Comparison of ENCODE assay signal across 9 mouse cellular contexts in genomic region chr15:25680269-25680818, GRCm38 (mm10). TPM values are rescaled to one million over a fixed set of nuclear protein-coding genes. Genes with fewer than 3 reads are reported as not detected.
DNase-seq lines count a peak whose midpoint lies in the region; ATAC-seq and TF ChIP-seq lines count a peak whose summit lies in the region.
"Had no signal": no experiment of that assay in that cellular context is flagged by ENCODE, and none has a peak within 500 bp of the region (broad histone marks: within the 10 kb centered on the region; RNA-seq: fewer than 3 reads in every experiment).

No protein-coding gene starts in this region.

- no peaks in the 10 kb centered on the region for H3K36me3 ChIP-seq in forebrain, embryonic 12.5 days (replicated peaks)
- H3K36me3 ChIP-seq in forebrain, embryonic 13.5 days (ENCODE audit: poor library complexity, severe bottlenecking) = no peaks in the 10 kb centered on the region
- H3K36me3 ChIP-seq in neural tube, embryonic 11.5 days (ENCODE audit: control insufficient read depth, insufficient read depth, low read length) = no peaks in the 10 kb centered on the region
- no peaks in the 10 kb centered on the region for H3K36me3 ChIP-seq in neural tube, embryonic 15.5 days
- no peaks in the 10 kb centered on the region for H3K36me3 ChIP-seq in limb, embryonic 14.5 days (ENCODE audit: control insufficient read depth, insufficient read depth, low read length)
- H3K36me3 ChIP-seq in stomach, embryonic 14.5 days (ENCODE audit: control insufficient read depth, insufficient read depth, low read length) = no peaks in the 10 kb centered on the region

- 75% methylated on average over 10 of the region's 10 CpGs for whole genome bisulfite sequencing in forebrain, embryonic 12.5 days
- 68% methylated on average over 10 of the region's 10 CpGs for WGBS in forebrain, embryonic 13.5 days
- WGBS in neural tube, embryonic 11.5 days = 43% methylated on average over 10 of the region's 10 CpGs
- 46% methylated on average over 10 of the region's 10 CpGs for WGBS in neural tube, embryonic 15.5 days
- WGBS in limb, embryonic 14.5 days = 59% methylated on average over 10 of the region's 10 CpGs
- WGBS in stomach, embryonic 14.5 days = 29% methylated on average over 10 of the region's 10 CpGs

- peak; percentile 60; the same call in 1 of the 2 replicates for ATAC-seq in forebrain, embryonic 12.5 days (ENCODE audit: low FRiP score)
- ATAC-seq in forebrain, embryonic 13.5 days = no peak; the same call in 1 of the 2 replicates
- ATAC-seq in neural tube, embryonic 11.5 days (ENCODE audit: insufficient read depth, low FRiP score, low TSS enrichment) = 0 out of 2 replicates have a peak, but pooled peaks have one; percentile 20
- no peak for ATAC-seq in neural tube, embryonic 15.5 days (ENCODE audit: low FRiP score)
- ATAC-seq in limb, embryonic 14.5 days (ENCODE audit: low FRiP score, low read depth) = no peak
- ATAC-seq in stomach, embryonic 14.5 days (ENCODE audit: insufficient number of reproducible peaks, insufficient read depth, low FRiP score, low read depth) = peak; percentile 34; the same call in 1 of the 2 replicates

- DNase-seq in neural tube, embryonic 11.5 days (ENCODE audit: low spot score) = no peak
- DNase-seq in limb, embryonic 14.5 days (ENCODE audit: low spot score) = peak; percentile 45
- DNase-seq in cerebellum, adult 11 months = no peak
- no peak for DNase-seq in B cell, adult 2 months
- DNase-seq: kidney, postnatal 4 days had no signal

- no peak overlapping the region for H3K4me3 ChIP-seq in forebrain, embryonic 12.5 days (replicated peaks)
- H3K4me3 ChIP-seq in forebrain, embryonic 13.5 days = no peak overlapping the region
- H3K4me3 ChIP-seq in neural tube, embryonic 11.5 days (ENCODE audit: low read depth, low read length) = no peak overlapping the region
- no peak overlapping the region for H3K4me3 ChIP-seq in neural tube, embryonic 15.5 days (replicated peaks)
- no peak overlapping the region for H3K4me3 ChIP-seq in limb, embryonic 14.5 days (replicated peaks; ENCODE audit: low read length)
- no peak overlapping the region for H3K4me3 ChIP-seq in stomach, embryonic 14.5 days (ENCODE audit: low read depth, low read length)

- peaks cover 40% of the 10 kb centered on the region for H3K4me1 ChIP-seq in forebrain, embryonic 12.5 days
- peaks cover 37% of the 10 kb centered on the region for H3K4me1 ChIP-seq in forebrain, embryonic 13.5 days
- H3K4me1 ChIP-seq in neural tube, embryonic 11.5 days (ENCODE audit: control insufficient read depth, insufficient read depth, low read length) = peaks cover 10% of the 10 kb centered on the region; the same call in 1 of the 2 replicates
- peaks cover 28% of the 10 kb centered on the region for H3K4me1 ChIP-seq in neural tube, embryonic 15.5 days
- peaks cover 45% of the 10 kb centered on the region for H3K4me1 ChIP-seq in limb, embryonic 14.5 days (ENCODE audit: control insufficient read depth, insufficient read depth, low read length)
- peaks cover 51% of the 10 kb centered on the region for H3K4me1 ChIP-seq in stomach, embryonic 14.5 days (ENCODE audit: control insufficient read depth, insufficient read depth, low read length)

- H3K9me3 ChIP-seq in forebrain, embryonic 12.5 days = no peaks in the 10 kb centered on the region
- H3K9me3 ChIP-seq in forebrain, embryonic 13.5 days (replicated peaks) = no peaks in the 10 kb centered on the region
- no peaks in the 10 kb centered on the region for H3K9me3 ChIP-seq in neural tube, embryonic 11.5 days (ENCODE audit: control insufficient read depth, low read length)
- H3K9me3 ChIP-seq in neural tube, embryonic 15.5 days (replicated peaks) = no peaks in the 10 kb centered on the region
- H3K9me3 ChIP-seq in limb, embryonic 14.5 days (ENCODE audit: control insufficient read depth, low read length) = no peaks in the 10 kb centered on the region
- H3K9me3 ChIP-seq in stomach, embryonic 14.5 days (ENCODE audit: control insufficient read depth, low read depth, low read length) = no peaks in the 10 kb centered on the region

- H3K27me3 ChIP-seq in forebrain, embryonic 12.5 days = peaks cover 11% of the 10 kb centered on the region
- peaks cover 10% of the 10 kb centered on the region for H3K27me3 ChIP-seq in forebrain, embryonic 13.5 days
- no peaks in the 10 kb centered on the region for H3K27me3 ChIP-seq in neural tube, embryonic 11.5 days (ENCODE audit: control insufficient read depth, insufficient read depth, low read length)
- no peaks in the 10 kb centered on the region for H3K27me3 ChIP-seq in neural tube, embryonic 15.5 days (replicated peaks)
- H3K27me3 ChIP-seq in limb, embryonic 14.5 days (ENCODE audit: control insufficient read depth, insufficient read depth, low read length) = no peaks in the 10 kb centered on the region
- H3K27me3 ChIP-seq in stomach, embryonic 14.5 days (ENCODE audit: control insufficient read depth, insufficient read depth, low read length) = no peaks in the 10 kb centered on the region

- no peak overlapping the region for H3K9ac ChIP-seq in forebrain, embryonic 12.5 days
- H3K9ac ChIP-seq in forebrain, embryonic 13.5 days = no peak overlapping the region
- no peak overlapping the region for H3K9ac ChIP-seq in neural tube, embryonic 11.5 days (ENCODE audit: low read length)
- no peak overlapping the region for H3K9ac ChIP-seq in neural tube, embryonic 15.5 days (replicated peaks)
- no peak overlapping the region for H3K9ac ChIP-seq in limb, embryonic 14.5 days (ENCODE audit: low read depth, low read length, severe bottlenecking)
- no peak overlapping the region for H3K9ac ChIP-seq in stomach, embryonic 14.5 days (replicated peaks; ENCODE audit: low read depth, low read length)

- H3K27ac ChIP-seq in forebrain, embryonic 12.5 days = peak overlapping the region; percentile 22
- H3K27ac ChIP-seq in forebrain, embryonic 13.5 days = no peak overlapping the region
- no peak overlapping the region for H3K27ac ChIP-seq in neural tube, embryonic 11.5 days (ENCODE audit: low read depth, low read length)
- H3K27ac ChIP-seq in neural tube, embryonic 15.5 days (replicated peaks) = no peak overlapping the region
- no peak overlapping the region for H3K27ac ChIP-seq in limb, embryonic 14.5 days (replicated peaks; ENCODE audit: low read depth, low read length)
- peak overlapping the region; percentile 27; the same call in 1 of the 2 replicates for H3K27ac ChIP-seq in stomach, embryonic 14.5 days (ENCODE audit: low read length)

- TF ChIP-seq POLR2A in limb, embryonic 14.5 days (IDR thresholded peaks at IDR 0.05; ENCODE audit: borderline replicate concordance, extremely low read depth, insufficient read depth, insufficient read length) = no peak

- no peak overlapping the region for H3K4me2 ChIP-seq in forebrain, embryonic 12.5 days
- no peak overlapping the region for H3K4me2 ChIP-seq in forebrain, embryonic 13.5 days
- H3K4me2 ChIP-seq in neural tube, embryonic 11.5 days (ENCODE audit: low read depth) = no peak overlapping the region
- no peak overlapping the region for H3K4me2 ChIP-seq in neural tube, embryonic 15.5 days
- H3K4me2 ChIP-seq in limb, embryonic 14.5 days (replicated peaks; ENCODE audit: low read depth, low read length, severe bottlenecking) = no peak overlapping the region
- H3K4me2 ChIP-seq in stomach, embryonic 14.5 days (replicated peaks; ENCODE audit: low read depth, low read length) = no peak overlapping the region

RNA-seq across cellular contexts. Expression of gene Myo10, which starts 58.0 kb away (rescaled TPM):
- polyA plus RNA-seq in forebrain, embryonic 12.5 days (2016; fragmentation: Nextera tagmentation; extraction: Ambion mirVana) = 65.6 and 82.4 TPM in 2 replicates
- 54.1 and 61.4 TPM in 2 replicates for polyA plus RNA-seq in forebrain, embryonic 13.5 days (2015; fragmentation: Nextera tagmentation; extraction: Ambion mirVana)
- polyA plus RNA-seq in neural tube, embryonic 11.5 days (2014; fragmentation: Nextera tagmentation; extraction: Ambion mirVana) = 40.5 and 41.4 TPM in 2 replicates
- polyA plus RNA-seq in neural tube, embryonic 15.5 days (2015; fragmentation: Nextera tagmentation; extraction: Ambion mirVana) = 19.5 and 26.1 TPM in 2 replicates
- polyA plus RNA-seq in limb, embryonic 14.5 days (2012; rRNA removed) = 25.5 and 26.9 TPM in 2 replicates
- polyA plus RNA-seq in limb, embryonic 14.5 days (2014; fragmentation: Nextera tagmentation; extraction: Ambion mirVana) = 28.8 and 34.2 TPM in 2 replicates
- polyA plus RNA-seq in stomach, embryonic 14.5 days (2014; fragmentation: Nextera tagmentation; extraction: Ambion mirVana) = 46.1 and 48.0 TPM in 2 replicates

Comparison
In these comparisons a context has a peak if more than half of its experiments do, and no peak if none do; other contexts are left out.
1. ATAC-seq: peak in forebrain, embryonic 12.5 days (single experiment), neural tube, embryonic 11.5 days (single experiment) and stomach, embryonic 14.5 days (single experiment); none in forebrain, embryonic 13.5 days (single experiment), neural tube, embryonic 15.5 days (single experiment) and limb, embryonic 14.5 days (single experiment).
2. H3K27ac ChIP-seq: peak in forebrain, embryonic 12.5 days (single experiment) and stomach, embryonic 14.5 days (single experiment); none in forebrain, embryonic 13.5 days (single experiment), neural tube, embryonic 11.5 days (single experiment), neural tube, embryonic 15.5 days (single experiment) and limb, embryonic 14.5 days (single experiment).